Mouse (Mus musculus) brain, embryonic 14.5 days (tissue): ENCODE data around the gene Rabgef1. TPM values are rescaled to one million over a fixed set of nuclear protein-coding genes. Genes with fewer than 3 reads are reported as not detected.

Source experiments
- DNase-seq: peaks from one replicate; pipeline ENCODE4 v3.0.0-alpha.2; 2011; ENCODE audit warnings: low read depth
- CTCF ChIP-seq: fragments of 200-500 bp; IDR thresholded peaks from 2 replicates; pipeline ENCODE4 v1.5.1; 2012; ENCODE audit warnings: inconsistent platforms, mild to moderate bottlenecking, moderate library complexity, borderline replicate concordance; ENCODE audit not compliant: insufficient read depth, insufficient read length; ENCODE audit errors: extremely low read depth
- POLR2A ChIP-seq: fragments of 200-500 bp; IDR thresholded peaks from 2 replicates; pipeline ENCODE4 v1.6.1; 2012; ENCODE audit warnings: mild to moderate bottlenecking, inconsistent platforms, borderline replicate concordance; ENCODE audit not compliant: poor library complexity, insufficient read depth, insufficient read length, severe bottlenecking; ENCODE audit errors: extremely low read depth
- polyA plus RNA-seq: library from polyadenylated mRNA; depleted of rRNA; stranded (reverse); fragments of >200 nt; gene quantifications from 2 replicates; pipeline ENCODE4 v1.2.3, GENCODE M21; 2012

Rabgef1 gene
- polyA plus RNA-seq, 1 experiment, result 34.5 TPM

DNA sequence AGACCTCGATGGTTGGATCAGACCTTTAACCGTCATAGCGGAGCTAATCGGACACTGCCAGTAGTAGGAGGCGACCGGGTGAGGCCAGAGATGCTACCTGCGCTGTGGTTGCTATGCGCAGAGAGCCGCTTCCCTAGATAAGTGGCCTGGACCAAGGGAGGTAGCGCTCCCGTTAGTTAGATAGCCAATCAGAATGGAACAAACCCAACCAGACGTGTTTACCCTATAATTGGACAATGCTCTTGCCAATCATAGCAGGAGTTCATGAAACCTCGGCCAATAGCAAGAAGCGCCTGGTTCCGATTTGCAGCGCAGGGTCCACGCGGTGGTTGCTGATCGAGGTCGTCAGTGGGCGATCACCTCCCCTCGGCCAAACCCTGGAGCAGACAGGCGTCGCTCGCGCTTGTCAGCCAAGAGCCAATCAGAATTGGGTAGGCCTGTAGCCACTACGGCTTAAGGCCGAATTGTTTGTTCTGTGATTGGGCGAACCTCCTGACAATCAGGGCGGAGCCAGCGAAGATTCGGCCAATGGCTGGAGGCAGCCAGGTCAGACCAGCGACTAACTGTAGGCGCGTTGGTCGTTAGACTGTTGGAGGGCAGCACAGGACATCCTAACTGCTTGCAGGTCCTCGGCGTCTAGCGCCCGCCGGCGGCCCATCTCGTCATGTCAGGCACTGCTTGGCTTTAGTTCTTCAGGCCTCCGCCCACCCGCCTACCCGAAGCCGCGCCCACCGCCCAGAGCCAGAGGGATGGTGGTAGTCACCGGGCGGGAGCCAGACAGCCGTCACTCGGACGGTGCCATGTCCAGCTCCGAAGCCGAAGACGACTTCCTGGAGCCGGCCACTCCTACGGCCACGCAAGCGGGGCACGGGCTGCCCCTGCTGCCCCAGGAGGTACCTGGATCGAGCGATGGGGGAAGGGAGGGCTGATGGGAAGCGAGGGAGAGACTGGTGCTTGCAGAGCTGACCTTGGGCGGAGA is 27.0 kb upstream of the Rabgef1 start, which contains the start of gene Kctd7:
Kctd7 (plus strand) TSS at position 528 of the 979 bp plus-strand sequence.
- peak; percentile 99 for DNase-seq
- TF ChIP-seq POLR2A (no peak), CTCF (peak; percentile 46; the same call in 1 of the 2 replicates)

GRCm38 (mm10) chr5:130145961-130146360 is 25.6 kb upstream of the Rabgef1 start:
- DNase-seq, result no peak
- TF ChIP-seq CTCF (no peak), POLR2A (no peak)

DNA sequence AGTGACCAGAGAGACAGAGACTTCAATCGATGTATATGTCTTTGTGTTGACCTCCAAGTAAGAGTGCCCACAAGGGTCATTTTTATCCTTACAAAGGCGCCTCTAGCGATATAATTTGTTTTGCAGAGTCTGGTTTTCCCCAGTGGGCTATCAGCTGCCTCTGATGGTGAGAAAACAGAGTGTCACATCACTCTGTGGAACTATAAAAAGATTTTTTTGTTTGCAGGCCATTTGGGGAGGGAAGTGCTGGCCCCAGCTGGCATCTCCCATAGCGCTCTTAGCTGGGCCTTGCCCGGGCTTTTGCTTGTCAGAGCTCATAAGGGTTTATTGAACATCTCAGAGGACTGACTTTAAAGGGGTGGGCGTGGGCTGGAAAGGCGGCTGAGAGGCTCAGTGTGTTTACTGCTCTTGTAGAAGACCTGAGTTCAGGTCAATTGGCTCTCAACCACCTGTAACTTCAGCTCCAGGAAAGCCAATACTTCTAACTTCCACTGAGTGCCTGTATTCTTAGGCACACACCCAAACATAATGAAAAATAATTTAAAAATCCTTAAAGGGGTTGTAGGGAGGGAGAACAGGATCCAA is 21.8 kb upstream of the Rabgef1 start:
- TF ChIP-seq POLR2A (no peak), CTCF (no peak)
- no peak for DNase-seq

DNA sequence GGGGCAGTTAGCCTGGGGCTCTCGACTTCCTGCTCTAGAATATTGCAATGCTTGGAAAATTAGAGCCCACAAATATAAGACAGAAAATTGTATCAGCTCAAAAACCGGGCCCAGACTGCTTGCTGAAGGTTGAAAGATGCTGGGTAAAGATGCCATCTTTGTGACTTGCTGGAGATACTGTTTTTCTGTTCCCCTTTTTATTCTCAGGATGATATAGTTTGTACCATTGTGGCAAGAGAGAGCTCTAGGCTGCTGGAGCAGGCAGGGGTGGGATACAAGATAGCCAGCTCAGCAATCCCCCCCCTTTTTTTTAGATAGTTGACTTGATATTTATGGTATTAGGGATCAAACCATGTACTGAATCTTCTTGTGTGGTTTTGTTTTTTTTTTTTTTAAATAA is 17.3 kb upstream of the Rabgef1 start:
- TF ChIP-seq CTCF (no peak), POLR2A (no peak)
- no peak for DNase-seq

DNA sequence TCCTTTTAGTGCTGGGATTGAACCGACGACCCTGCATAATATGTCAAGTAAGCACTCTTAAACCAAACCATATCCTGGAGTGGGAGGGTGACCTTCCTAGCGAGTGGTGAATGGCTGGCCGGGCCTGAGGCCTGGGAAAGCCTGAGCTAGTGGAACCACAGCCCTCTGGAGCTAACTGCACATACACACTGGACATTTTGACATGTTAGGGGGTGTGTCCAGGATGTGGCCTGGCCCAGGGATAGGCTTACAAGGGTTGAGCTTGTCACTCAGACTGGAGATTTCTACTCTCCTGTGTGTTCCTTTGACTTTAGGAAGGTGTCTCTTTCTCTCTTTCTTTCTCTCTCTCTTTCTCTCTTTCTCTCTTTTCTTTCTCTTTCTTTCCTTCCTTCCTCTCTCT is 13.1 kb upstream of the Rabgef1 start:
- no peak for DNase-seq
- no peak for TF ChIP-seq CTCF

DNA sequence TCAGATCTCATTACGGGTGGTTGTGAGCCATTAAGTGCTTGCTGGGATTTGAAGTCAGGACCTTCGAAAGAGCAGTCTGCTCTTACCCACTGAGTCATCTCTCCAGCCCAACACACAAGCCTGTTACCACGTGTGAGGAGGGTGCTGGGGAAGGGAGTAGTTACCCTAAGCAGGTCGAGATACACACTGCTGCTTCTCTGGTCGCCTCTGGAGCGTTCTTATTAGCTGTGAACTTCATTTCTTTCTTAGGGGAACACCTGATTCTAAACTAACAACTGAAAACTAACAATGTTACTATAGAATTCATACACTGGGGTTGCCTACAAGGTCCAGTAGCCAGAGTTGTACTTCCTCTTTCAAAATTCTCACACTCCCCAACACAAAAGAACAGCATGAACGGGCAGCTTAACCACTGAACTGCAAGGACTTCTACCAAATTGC is 11.8 kb upstream of the Rabgef1 start:
- DNase-seq, result no peak
- no peak for TF ChIP-seq POLR2A
- TF ChIP-seq CTCF, result no peak

- DNase-seq, result peak; percentile 73
- TF ChIP-seq CTCF (peak; percentile 71), POLR2A (no peak)
These were observed 7.9 kb upstream of the Rabgef1 start for GRCm38 (mm10) chr5:130163670-130164069.

GRCm38 (mm10) chr5:130165213-130165612 is 6.4 kb upstream of the Rabgef1 start:
- no peak for DNase-seq
- TF ChIP-seq CTCF (no peak), POLR2A (no peak)

GRCm38 (mm10) chr5:130169109-130169508 is 2.5 kb upstream of the Rabgef1 start:
- TF ChIP-seq POLR2A, result no peak
- TF ChIP-seq CTCF, result no peak
- no peak for DNase-seq

DNA sequence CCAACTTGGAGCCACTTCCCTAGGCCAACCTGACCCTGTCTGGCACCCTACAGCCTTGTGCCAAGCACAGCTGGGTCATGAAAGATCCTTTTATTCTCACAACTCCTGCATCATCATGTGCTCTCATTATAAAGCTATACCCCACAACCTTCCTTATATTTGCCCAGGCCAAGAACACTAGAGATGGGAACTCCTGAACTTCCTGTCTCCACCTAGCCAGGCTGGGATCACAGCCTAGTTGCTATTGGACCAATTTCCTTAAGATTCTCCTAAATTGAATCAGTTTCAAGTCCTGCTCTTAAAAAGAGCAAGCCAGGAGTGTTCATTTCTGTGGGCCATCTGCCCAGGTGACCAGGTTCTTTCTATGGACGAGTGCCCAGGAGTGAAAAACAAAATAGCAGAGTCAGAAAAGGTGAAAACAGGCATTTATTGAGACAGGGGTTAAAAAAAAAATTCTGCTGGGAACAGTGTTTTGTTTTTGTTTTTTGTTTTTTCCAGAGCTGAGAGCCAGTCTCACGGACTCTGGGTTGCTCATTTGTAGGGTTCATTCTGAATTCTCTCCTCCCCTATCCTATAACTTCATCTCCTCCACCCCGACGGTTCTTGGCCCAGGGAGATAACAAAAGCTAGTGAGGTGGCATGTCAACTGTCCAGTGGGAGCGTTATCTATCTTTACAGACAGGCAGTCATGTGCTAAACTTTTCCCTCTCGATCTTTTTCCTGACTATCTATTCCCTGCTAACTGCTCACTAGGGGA is 754 bp upstream of the Rabgef1 start:
- no peak for DNase-seq
- no peak for TF ChIP-seq CTCF
- TF ChIP-seq POLR2A, result no peak

- TF ChIP-seq CTCF (no peak), POLR2A (no peak)
- no peak for DNase-seq
These were observed 481 bp downstream of the Rabgef1 start for GRCm38 (mm10) chr5:130171956-130172601.

DNA sequence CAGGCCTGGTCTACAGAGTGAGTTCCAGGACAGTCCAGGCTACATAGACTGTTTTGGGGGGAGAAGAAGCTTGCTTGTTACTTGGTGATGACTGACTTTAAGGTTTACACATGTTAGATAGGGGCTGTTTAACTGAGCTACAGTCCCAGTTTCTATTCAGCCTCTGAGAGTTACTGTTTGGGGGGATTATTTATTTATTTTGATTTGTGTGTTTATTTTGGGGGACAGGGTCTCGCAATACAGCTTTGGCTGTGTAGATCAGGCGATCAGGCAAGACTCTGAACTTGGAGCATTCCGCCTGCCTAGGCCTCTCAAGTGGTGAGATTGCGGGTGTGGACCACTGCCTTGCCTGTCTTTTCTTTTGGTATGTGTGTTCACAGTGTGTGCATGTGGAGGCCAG is 1.4 kb downstream of the Rabgef1 start:
- no peak for TF ChIP-seq POLR2A
- TF ChIP-seq CTCF, result no peak

More for the DNA sequence above, 1.4 kb downstream of the Rabgef1 start:
- DNase-seq, result no peak
